Mouse (Mus musculus) heart, adult 2 months (tissue): Measurements from ENCODE around the gene Nepn.

Source experiments
- CTCF ChIP-seq: fragments of 200-600 bp; IDR thresholded peaks from 2 replicates; pipeline ENCODE4 v1.8.1; 2022; ENCODE audit warnings: antibody characterized with exemption, mild to moderate bottlenecking, moderate library complexity
- EP300 ChIP-seq: fragments of 200-500 bp; IDR thresholded peaks from 2 replicates; pipeline ENCODE4 v1.6.1; 2011; ENCODE audit warnings: low read depth, low read length, control low read depth; ENCODE audit not compliant: insufficient read depth
- POLR2A ChIP-seq: fragments of 200-500 bp; IDR thresholded peaks from 2 replicates; pipeline ENCODE4 v1.6.1; 2011; ENCODE audit warnings: mild to moderate bottlenecking, low read depth, low read length, control low read depth; ENCODE audit not compliant: insufficient read depth

GRCm38 (mm10) chr10:52374651-52375050, 14.1 kb upstream of the Nepn start:
- no peak for TF ChIP-seq CTCF
- no peak for TF ChIP-seq EP300
- TF ChIP-seq POLR2A = no peak
